Mouse (Mus musculus): ENCODE data around the gene Anks6. TPM values are rescaled to one million over a fixed set of nuclear protein-coding genes. Genes with fewer than 3 reads are reported as not detected.
A peak's percentile ranks its signal among the peaks of the same experiment; 100 is the strongest.

Gene Anks6
- polyA plus RNA-seq, 1 experiment from 2014 or later, result 3.0 TPM

- Histone ChIP-seq H3K27me3 (replicated peaks; ENCODE audit: control insufficient read depth, insufficient read depth, low read length) (no peaks in the 10 kb centered on the region; the same call in 1 of the 2 replicates), H3K27ac (ENCODE audit: low read depth, low read length) (no peak overlapping the region), H3K4me1 (ENCODE audit: control insufficient read depth, insufficient read depth, low read depth, low read length) (peaks cover 22% of the 10 kb centered on the region), H3K9ac (ENCODE audit: low read depth, low read length) (no peak overlapping the region), H3K4me3 (ENCODE audit: low read length) (no peak overlapping the region), H3K4me2 (ENCODE audit: low read length) (no peak overlapping the region), H3K9me3 (ENCODE audit: control insufficient read depth, low read length) (no peaks in the 10 kb centered on the region), H3K36me3 (ENCODE audit: control insufficient read depth, insufficient read depth, low read length) (no peaks in the 10 kb centered on the region)
- 8% methylated on average over 8 of the region's 8 CpGs for WGBS
- ATAC-seq, result no peak
Observed at GRCm38 (mm10) chr4:46992827-46993473, 64.3 kb downstream of the Anks6 start.

- Histone ChIP-seq H3K9ac (ENCODE audit: low read depth, low read length) (peak overlapping the region; percentile 91), H3K4me2 (ENCODE audit: low read length) (peak overlapping the region; percentile 65), H3K9me3 (ENCODE audit: control insufficient read depth, low read length) (no peaks in the 10 kb centered on the region), H3K36me3 (ENCODE audit: control insufficient read depth, insufficient read depth, low read length) (no peaks in the 10 kb centered on the region), H3K4me1 (ENCODE audit: control insufficient read depth, insufficient read depth, low read depth, low read length) (peaks cover 22% of the 10 kb centered on the region), H3K4me3 (ENCODE audit: low read length) (peak overlapping the region; percentile 75), H3K27ac (ENCODE audit: low read depth, low read length) (peak overlapping the region; percentile 92), H3K27me3 (replicated peaks; ENCODE audit: control insufficient read depth, insufficient read depth, low read length) (no peaks in the 10 kb centered on the region; the same call in 1 of the 2 replicates)
- 3% methylated on average over 30 of the region's 31 CpGs for WGBS
- peak; percentile 10 for ATAC-seq
Observed at GRCm38 (mm10) chr4:46991959-46992316, 65.3 kb downstream of the Anks6 start.

- Histone ChIP-seq H3K36me3 (ENCODE audit: control insufficient read depth, insufficient read depth, low read length) (no peaks in the 10 kb centered on the region), H3K4me3 (ENCODE audit: low read length) (peak within 1 kb of the TSS; percentile 75), H3K27ac (ENCODE audit: low read depth, low read length) (peak within 1 kb of the TSS; percentile 92), H3K4me1 (ENCODE audit: control insufficient read depth, insufficient read depth, low read depth, low read length) (peaks cover 26% of the 10 kb centered on the region), H3K4me2 (ENCODE audit: low read length) (peak within 1 kb of the TSS; percentile 65), H3K27me3 (replicated peaks; ENCODE audit: control insufficient read depth, insufficient read depth, low read length) (no peaks in the 10 kb centered on the region; the same call in 1 of the 2 replicates), H3K9ac (ENCODE audit: low read depth, low read length) (peak within 1 kb of the TSS; percentile 91), H3K9me3 (ENCODE audit: control insufficient read depth, low read length) (no peaks in the 10 kb centered on the region)
- ATAC-seq, result peak; percentile 77
- 1% methylated on average over 65 of the region's 134 CpGs for WGBS
Observed at GRCm38 (mm10) chr4:46991016-46991958, 65.9 kb downstream of the Anks6 start, which contains the start of gene Gabbr2. Gene Gabbr2, minus strand, starts transcription at chr4:46991873.

GRCm38 (mm10) chr4:46990281-46991015 is 66.8 kb downstream of the Anks6 start:
- peak overlapping the region; percentile 75 for H3K4me3 ChIP-seq (ENCODE audit: low read length)
- H3K36me3 ChIP-seq (ENCODE audit: control insufficient read depth, insufficient read depth, low read length), result no peaks in the 10 kb centered on the region
- ATAC-seq, result peak; percentile 28
- H3K4me1 ChIP-seq (ENCODE audit: control insufficient read depth, insufficient read depth, low read depth, low read length), result peaks cover 28% of the 10 kb centered on the region
- 2% methylated on average over 29 of the region's 29 CpGs for WGBS
- H3K27me3 ChIP-seq (replicated peaks; ENCODE audit: control insufficient read depth, insufficient read depth, low read length), result no peaks in the 10 kb centered on the region; the same call in 1 of the 2 replicates
- H3K27ac ChIP-seq (ENCODE audit: low read depth, low read length), result peak overlapping the region; percentile 92
- H3K9ac ChIP-seq (ENCODE audit: low read depth, low read length), result peak overlapping the region; percentile 91
- peak overlapping the region; percentile 65 for H3K4me2 ChIP-seq (ENCODE audit: low read length)
- no peaks in the 10 kb centered on the region for H3K9me3 ChIP-seq (ENCODE audit: control insufficient read depth, low read length)

- no peaks in the 10 kb centered on the region; the same call in 1 of the 2 replicates for H3K27me3 ChIP-seq (replicated peaks; ENCODE audit: control insufficient read depth, insufficient read depth, low read length)
- H3K36me3 ChIP-seq (ENCODE audit: control insufficient read depth, insufficient read depth, low read length), result no peaks in the 10 kb centered on the region
- H3K4me1 ChIP-seq (ENCODE audit: control insufficient read depth, insufficient read depth, low read depth, low read length), result peaks cover 28% of the 10 kb centered on the region
- 1% methylated on average over 17 of the region's 17 CpGs for WGBS
- H3K9ac ChIP-seq (ENCODE audit: low read depth, low read length), result peak overlapping the region; percentile 91
- peak overlapping the region; percentile 65 for H3K4me2 ChIP-seq (ENCODE audit: low read length)
- peak overlapping the region; percentile 75 for H3K4me3 ChIP-seq (ENCODE audit: low read length)
- no peaks in the 10 kb centered on the region for H3K9me3 ChIP-seq (ENCODE audit: control insufficient read depth, low read length)
- peak; percentile 76 for ATAC-seq
- H3K27ac ChIP-seq (ENCODE audit: low read depth, low read length), result peak overlapping the region; percentile 92
Observed at GRCm38 (mm10) chr4:46989842-46990241, 67.4 kb downstream of the Anks6 start.

GRCm38 (mm10) chr4:46988824-46989223 is 68.4 kb downstream of the Anks6 start:
- no peaks in the 10 kb centered on the region for H3K36me3 ChIP-seq (ENCODE audit: control insufficient read depth, insufficient read depth, low read length)
- H3K4me2 ChIP-seq (ENCODE audit: low read length), result peak overlapping the region; percentile 65
- no peaks in the 10 kb centered on the region for H3K9me3 ChIP-seq (ENCODE audit: control insufficient read depth, low read length)
- H3K4me3 ChIP-seq (ENCODE audit: low read length), result no peak overlapping the region
- H3K9ac ChIP-seq (ENCODE audit: low read depth, low read length), result peak overlapping the region; percentile 91; the same call in 1 of the 2 replicates
- H3K27me3 ChIP-seq (replicated peaks; ENCODE audit: control insufficient read depth, insufficient read depth, low read length), result no peaks in the 10 kb centered on the region; the same call in 1 of the 2 replicates
- 63% methylated on average over 4 of the region's 4 CpGs for WGBS
- peaks cover 28% of the 10 kb centered on the region for H3K4me1 ChIP-seq (ENCODE audit: control insufficient read depth, insufficient read depth, low read depth, low read length)
- no peak for ATAC-seq
- no peak overlapping the region for H3K27ac ChIP-seq (ENCODE audit: low read depth, low read length)

GRCm38 (mm10) chr4:46988257-46988656 is 69.0 kb downstream of the Anks6 start:
- no peak for ATAC-seq
- H3K4me1 ChIP-seq (ENCODE audit: control insufficient read depth, insufficient read depth, low read depth, low read length), result peaks cover 28% of the 10 kb centered on the region
- H3K27me3 ChIP-seq (replicated peaks; ENCODE audit: control insufficient read depth, insufficient read depth, low read length), result no peaks in the 10 kb centered on the region; the same call in 1 of the 2 replicates
- 69% methylated on average over 3 of the region's 3 CpGs for WGBS
- H3K9ac ChIP-seq (ENCODE audit: low read depth, low read length), result no peak overlapping the region
- no peak overlapping the region for H3K4me3 ChIP-seq (ENCODE audit: low read length)
- H3K27ac ChIP-seq (ENCODE audit: low read depth, low read length), result 0 out of 2 replicates have a peak overlapping the region, but pooled peaks have one; percentile 41
- no peaks in the 10 kb centered on the region for H3K36me3 ChIP-seq (ENCODE audit: control insufficient read depth, insufficient read depth, low read length)
- H3K9me3 ChIP-seq (ENCODE audit: control insufficient read depth, low read length), result no peaks in the 10 kb centered on the region
- no peak overlapping the region; the same call in 1 of the 2 replicates for H3K4me2 ChIP-seq (ENCODE audit: low read length)

- H3K9me3 ChIP-seq (ENCODE audit: control insufficient read depth, low read length), result no peaks in the 10 kb centered on the region
- no peak for ATAC-seq
Observed at GRCm38 (mm10) chr4:46987809-46988208, 69.4 kb downstream of the Anks6 start.

More at GRCm38 (mm10) chr4:46987809-46988208, 69.4 kb downstream of the Anks6 start:
- no peak overlapping the region for H3K27ac ChIP-seq (ENCODE audit: low read depth, low read length)
- no peaks in the 10 kb centered on the region; the same call in 1 of the 2 replicates for H3K27me3 ChIP-seq (replicated peaks; ENCODE audit: control insufficient read depth, insufficient read depth, low read length)
- 93% methylated on average over 6 of the region's 6 CpGs for whole genome bisulfite sequencing
- H3K36me3 ChIP-seq (ENCODE audit: control insufficient read depth, insufficient read depth, low read length), result no peaks in the 10 kb centered on the region
- H3K4me1 ChIP-seq (ENCODE audit: control insufficient read depth, insufficient read depth, low read depth, low read length), result peaks cover 28% of the 10 kb centered on the region
- H3K4me3 ChIP-seq (ENCODE audit: low read length), result no peak overlapping the region
- no peak overlapping the region for H3K4me2 ChIP-seq (ENCODE audit: low read length)
- no peak overlapping the region for H3K9ac ChIP-seq (ENCODE audit: low read depth, low read length)

All from hindbrain, embryonic 16.5 days (tissue).